9 mouse cellular contexts compared by ENCODE assay signal in genomic region chr8:126804115-126804514, GRCm38 (mm10).
A peak's percentile ranks its signal among the peaks of the same experiment; 100 is the strongest.
DNase-seq lines count a peak whose midpoint lies in the region; ATAC-seq and TF ChIP-seq lines count a peak whose summit lies in the region.
"Had no signal": no experiment of that assay in that cellular context is flagged by ENCODE, and none has a peak within 500 bp of the region (broad histone marks: within the 10 kb centered on the region; RNA-seq: fewer than 3 reads in every experiment).

No protein-coding gene starts in this region.

- no peak overlapping the region for H3K4me2 ChIP-seq in heart, postnatal 0 days (ENCODE audit: low read depth, low read length)
- no peak overlapping the region for H3K4me2 ChIP-seq in heart, embryonic 11.5 days
- no peak overlapping the region for H3K4me2 ChIP-seq in liver, embryonic 15.5 days

- H3K27ac ChIP-seq in heart, postnatal 0 days (ENCODE audit: low read depth), result peak overlapping the region; percentile 85; the same call in 1 of the 2 replicates
- H3K27ac ChIP-seq in heart, embryonic 11.5 days (ENCODE audit: low read depth, low read length), result no peak overlapping the region
- H3K27ac ChIP-seq in liver, embryonic 15.5 days (replicated peaks), result peak overlapping the region; percentile 51

- TF ChIP-seq EP300 in heart, postnatal 0 days (IDR thresholded peaks at IDR 0.05; ENCODE audit: low read depth), result no peak

- H3K27me3 ChIP-seq in heart, postnatal 0 days (ENCODE audit: control insufficient read depth, insufficient read depth, low read length), result 0 out of 2 replicates have a peak, but pooled peaks cover under 1% of the 10 kb centered on the region
- no peaks in the 10 kb centered on the region for H3K27me3 ChIP-seq in heart, embryonic 11.5 days (ENCODE audit: control insufficient read depth, insufficient read depth, low read length)
- H3K27me3 ChIP-seq in liver, embryonic 15.5 days, result no peaks in the 10 kb centered on the region

- DNase-seq in heart, postnatal 0 days (ENCODE audit: low spot score), result no peak
- DNase-seq in A20 (ENCODE audit: low read depth, low spot score), result peak; percentile 54
- no peak for DNase-seq in adrenal gland, postnatal 36 days
- no peak for DNase-seq in urinary bladder, postnatal 4 days (ENCODE audit: low spot score in 2 of 2)
- DNase-seq in cerebellum, adult 9-11 months, result no peak
- DNase-seq: gastrocnemius, postnatal 36 days had no signal

- no peak for TF ChIP-seq CTCF in heart, postnatal 0 days (IDR thresholded peaks at IDR 0.05; ENCODE audit: low read depth)

- 61% methylated on average over 7 of the region's 7 CpGs for WGBS in heart, postnatal 0 days
- 60% methylated on average over 7 of the region's 7 CpGs for WGBS in heart, embryonic 11.5 days (ENCODE audit: insufficient replicate concordance)
- 16% methylated on average over 7 of the region's 7 CpGs for WGBS in liver, embryonic 15.5 days (ENCODE audit: insufficient replicate concordance)

- H3K36me3 ChIP-seq in heart, postnatal 0 days (replicated peaks; ENCODE audit: control insufficient read depth, insufficient read depth, low read length), result no peaks in the 10 kb centered on the region
- H3K36me3 ChIP-seq in heart, embryonic 11.5 days (ENCODE audit: control insufficient read depth, insufficient read depth, low read length), result no peaks in the 10 kb centered on the region
- H3K36me3 ChIP-seq in liver, embryonic 15.5 days (replicated peaks), result no peaks in the 10 kb centered on the region

- no peak for ATAC-seq in heart, postnatal 0 days (ENCODE audit: insufficient read depth, low read depth)
- no peak for ATAC-seq in heart, embryonic 11.5 days (replicated peaks; ENCODE audit: insufficient number of reproducible peaks, low FRiP score, low TSS enrichment)
- ATAC-seq in activated CD4-positive, CD25-positive, alpha-beta regulatory T cell, adult 4 months, result peak; percentile 42
- no peak for ATAC-seq in liver, embryonic 15.5 days (ENCODE audit: insufficient read depth)

- no peak overlapping the region for H3K4me3 ChIP-seq in heart, postnatal 0 days (ENCODE audit: low read depth, low read length)
- no peak overlapping the region for H3K4me3 ChIP-seq in heart, embryonic 11.5 days (ENCODE audit: low read depth, low read length)
- H3K4me3 ChIP-seq in liver, embryonic 15.5 days (replicated peaks), result no peak overlapping the region

- H3K9ac ChIP-seq in heart, postnatal 0 days (replicated peaks; ENCODE audit: low read depth, low read length), result no peak overlapping the region
- H3K9ac ChIP-seq in heart, embryonic 11.5 days (ENCODE audit: low read depth, low read length), result no peak overlapping the region
- H3K9ac ChIP-seq in liver, embryonic 15.5 days, result no peak overlapping the region

- peaks cover 27% of the 10 kb centered on the region for H3K4me1 ChIP-seq in heart, postnatal 0 days (ENCODE audit: control insufficient read depth, insufficient read depth)
- peaks cover 22% of the 10 kb centered on the region for H3K4me1 ChIP-seq in heart, embryonic 11.5 days (ENCODE audit: control insufficient read depth, insufficient read depth, low read length)
- H3K4me1 ChIP-seq in liver, embryonic 15.5 days (replicated peaks), result peaks cover 46% of the 10 kb centered on the region

- H3K9me3 ChIP-seq in heart, postnatal 0 days (replicated peaks; ENCODE audit: control insufficient read depth, low read length), result no peaks in the 10 kb centered on the region
- no peaks in the 10 kb centered on the region for H3K9me3 ChIP-seq in heart, embryonic 11.5 days (replicated peaks; ENCODE audit: control insufficient read depth, low read length)
- no peaks in the 10 kb centered on the region for H3K9me3 ChIP-seq in liver, embryonic 15.5 days (replicated peaks)
